In genomic region chr2:45168606-45169005, GRCm38 (mm10) we compare ENCODE assay signal across 25 mouse cellular contexts. TPM values are rescaled to one million over a fixed set of nuclear protein-coding genes. Genes with fewer than 3 reads are reported as not detected.
DNase-seq lines count a peak whose midpoint lies in the region; ATAC-seq lines count a peak whose summit lies in the region.
"Had no signal": no experiment of that assay in that cellular context is flagged by ENCODE, and none has a peak within 500 bp of the region (broad histone marks: within the 10 kb centered on the region; RNA-seq: fewer than 3 reads in every experiment).

No protein-coding gene starts in this region.

- H3K27ac ChIP-seq in forebrain, embryonic 10.5 days, result 0 out of 2 replicates have a peak overlapping the region, but pooled peaks have one; percentile 63
- no peak overlapping the region for H3K27ac ChIP-seq in forebrain, embryonic 12.5 days
- H3K27ac ChIP-seq: embryonic facial prominence, embryonic 15.5 days; forebrain, embryonic 13.5 days; heart, adult 2 months; heart, embryonic 15.5 days; hindbrain, embryonic 14.5 days had no signal

- H3K9ac ChIP-seq in forebrain, embryonic 12.5 days, result no peak overlapping the region
- H3K9ac ChIP-seq: embryonic facial prominence, embryonic 15.5 days; forebrain, embryonic 13.5 days; heart, embryonic 15.5 days; hindbrain, embryonic 14.5 days had no signal

- H3K36me3 ChIP-seq in forebrain, embryonic 10.5 days (replicated peaks), result no peaks in the 10 kb centered on the region
- no peaks in the 10 kb centered on the region for H3K36me3 ChIP-seq in forebrain, embryonic 12.5 days (replicated peaks)
- H3K36me3 ChIP-seq: embryonic facial prominence, embryonic 15.5 days; heart, embryonic 15.5 days had no signal

- no peak for ATAC-seq in forebrain, embryonic 12.5 days (ENCODE audit: low FRiP score)
- no peak for ATAC-seq in frontal cortex, adult (ENCODE audit: low TSS enrichment)
- ATAC-seq: activated CD4-positive, CD25-positive, alpha-beta regulatory T cell, adult 4 months; intestine, embryonic 16.5 days; Patski had no signal

- 91% methylated on average over 3 of the region's 3 CpGs for WGBS in forebrain, embryonic 10.5 days
- 95% methylated on average over 3 of the region's 3 CpGs for WGBS in forebrain, embryonic 12.5 days

- peaks cover 7% of the 10 kb centered on the region; the same call in 1 of the 2 replicates for H3K27me3 ChIP-seq in forebrain, embryonic 10.5 days (ENCODE audit: poor library complexity, severe bottlenecking)
- H3K27me3 ChIP-seq in forebrain, embryonic 12.5 days, result 0 out of 2 replicates have a peak, but pooled peaks cover 4% of the 10 kb centered on the region
- H3K27me3 ChIP-seq: CH12.LX; embryonic facial prominence, embryonic 15.5 days; heart, embryonic 15.5 days; Patski had no signal

- H3K4me1 ChIP-seq in forebrain, embryonic 10.5 days, result peaks cover 50% of the 10 kb centered on the region
- peaks cover 25% of the 10 kb centered on the region for H3K4me1 ChIP-seq in forebrain, embryonic 12.5 days
- H3K4me1 ChIP-seq: embryonic facial prominence, embryonic 15.5 days had no signal

- H3K4me2 ChIP-seq in forebrain, embryonic 12.5 days, result no peak overlapping the region
- H3K4me2 ChIP-seq: embryonic facial prominence, embryonic 15.5 days; forebrain, embryonic 13.5 days; heart, embryonic 11.5 days; heart, embryonic 15.5 days; hindbrain, embryonic 14.5 days had no signal

- DNase-seq in forebrain, embryonic 10.5 days (ENCODE audit: extremely low spot score, low spot score), result no peak
- DNase-seq in layer of hippocampus, adult 18-20 months (ENCODE audit: low spot score in 2 of 2), result peak; percentile 58 to 82
- DNase-seq in layer of hippocampus, postnatal 25 days (ENCODE audit: extremely low spot score in 1 of 2, low spot score in 1 of 2), result no peak
- DNase-seq in brain, adult 2 months (ENCODE audit: low read depth, low spot score), result peak; percentile 27
- DNase-seq in layer of hippocampus, adult 9-11 months, result peak; percentile 76
- DNase-seq in kidney, adult 8-10 months, result no peak
- DNase-seq: adrenal gland, postnatal 25 days; cerebellum, adult 2 months; cerebellum, postnatal 10 days; embryo, embryonic 11 days; gastrocnemius, postnatal 14 days; heart, adult 2 months; heart, postnatal 14 days had no signal

- no peaks in the 10 kb centered on the region for H3K9me3 ChIP-seq in forebrain, embryonic 10.5 days
- H3K9me3 ChIP-seq in forebrain, embryonic 12.5 days, result no peaks in the 10 kb centered on the region
- H3K9me3 ChIP-seq: embryonic facial prominence, embryonic 15.5 days; forebrain, embryonic 13.5 days; heart, embryonic 15.5 days had no signal

- H3K4me3 ChIP-seq in forebrain, embryonic 10.5 days, result no peak overlapping the region
- H3K4me3 ChIP-seq in forebrain, embryonic 12.5 days (replicated peaks), result no peak overlapping the region
- H3K4me3 ChIP-seq: embryonic facial prominence, embryonic 15.5 days; erythroblast, embryonic 14.5 days; forebrain, embryonic 13.5 days; heart, adult 2 months; heart, embryonic 15.5 days had no signal

RNA-seq across cellular contexts. Expression of gene Zeb2, which starts 51.4 kb away (rescaled TPM):
- 30.2 and 30.4 TPM in 2 replicates for polyA plus RNA-seq in forebrain, embryonic 10.5 days (2016; fragmentation: Nextera tagmentation; extraction: Ambion mirVana)
- 63.3 and 74.3 TPM in 2 replicates for polyA plus RNA-seq in forebrain, embryonic 12.5 days (2016; fragmentation: Nextera tagmentation; extraction: Ambion mirVana)
- 100 to 1,000 TPM; 381 to 385 TPM for total RNA-seq in layer of hippocampus, adult 18-20 months (2021)
- 100 to 1,000 TPM; 365 to 458 TPM for total RNA-seq in layer of hippocampus, postnatal 25 days (2021)

Comparison
In these comparisons a context has a peak if more than half of its experiments do, and no peak if none do; other contexts are left out.
1. DNase-seq: peak in layer of hippocampus, adult 18-20 months (2 of 2), brain, adult 2 months (single experiment) and layer of hippocampus, adult 9-11 months (single experiment); none in forebrain, embryonic 10.5 days (single experiment), layer of hippocampus, postnatal 25 days (0 of 2) and kidney, adult 8-10 months (0 of 2).